Mouse (Mus musculus) left cerebral cortex, adult 9 months (tissue): ENCODE results near the gene Carmil1.
"Not testable (repeated sequence)": the region's sequence is repeated elsewhere in the genome, so short reads cannot be mapped to it uniquely, and the experiment has no call there.

Source experiments
- DNase-seq, 2 experiments: peaks; one replicate each; pipeline ENCODE4 v3.0.0; 2022; ENCODE audit warnings: low spot score in 2 of 2

Carmil1 gene

DNA sequence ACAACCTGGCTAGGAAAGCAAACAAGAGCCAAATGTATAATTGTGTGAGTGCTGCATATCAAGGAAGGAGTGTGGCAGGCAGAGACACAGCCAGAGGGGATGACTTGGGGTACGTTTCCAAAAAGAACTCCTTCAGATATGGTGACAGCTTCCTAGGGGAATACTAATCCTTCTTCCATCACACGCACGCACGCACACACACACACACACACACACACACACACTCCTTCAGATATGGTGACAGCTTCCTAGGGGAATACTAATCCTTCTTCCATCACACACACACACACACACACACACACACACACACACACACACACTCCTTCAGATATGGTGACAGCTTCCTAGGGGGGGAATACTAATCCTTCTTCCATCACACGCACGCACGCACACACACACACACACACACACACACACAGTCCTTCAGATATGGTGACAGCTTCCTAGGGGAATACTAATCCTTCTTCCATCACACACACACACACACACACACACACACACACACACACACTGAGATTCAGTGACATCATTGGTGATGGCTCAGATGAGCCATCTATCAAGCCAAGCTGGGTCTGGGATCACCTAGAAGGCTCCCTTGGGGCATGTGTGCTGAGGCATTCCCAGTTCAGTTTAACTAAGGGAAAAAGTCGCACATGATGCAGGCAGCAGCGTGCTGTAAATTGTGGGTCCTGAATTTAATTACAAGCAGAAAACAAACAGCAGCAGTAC lies 175.8 kb downstream of the Carmil1 start:
- not testable (repeated sequence) for DNase-seq

DNA sequence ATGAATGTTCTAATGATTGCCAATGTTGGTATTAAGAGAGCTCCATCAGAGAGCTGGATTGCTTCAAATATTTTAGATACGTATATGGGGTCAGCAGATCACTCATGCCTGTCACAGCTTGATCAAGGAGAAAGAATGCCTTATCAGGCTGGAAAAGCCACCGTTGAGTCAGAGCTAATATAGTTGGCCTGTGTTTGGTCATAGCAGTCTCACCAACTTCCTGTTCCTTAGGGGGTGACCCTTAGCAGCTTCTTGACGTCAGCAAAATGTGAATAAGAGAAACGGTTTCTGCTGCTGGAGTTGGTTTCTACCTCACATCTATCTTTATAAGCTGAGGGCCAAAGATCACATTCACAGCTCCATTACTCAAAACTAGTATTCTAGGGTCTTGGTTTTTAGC lies 176.6 kb downstream of the Carmil1 start:
- no peak for DNase-seq

DNA sequence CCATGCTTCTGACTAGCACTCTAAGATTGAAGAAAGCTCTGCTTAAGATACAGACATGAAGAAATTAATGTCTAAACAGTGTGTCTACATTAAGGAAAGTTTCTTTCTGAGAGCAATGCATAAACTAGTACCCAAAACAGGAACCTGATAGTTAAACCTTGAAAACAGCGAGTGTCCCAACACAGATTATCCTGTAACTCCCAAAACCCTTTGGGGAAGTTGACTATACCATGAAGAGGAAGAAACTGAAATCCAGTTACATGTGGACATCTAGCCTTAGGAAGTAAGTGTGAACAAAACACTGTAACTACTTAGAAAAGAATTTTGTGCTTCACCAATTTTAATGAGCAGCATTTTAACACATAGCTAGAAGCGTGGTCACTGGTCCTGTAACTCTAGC lies 177.4 kb downstream of the Carmil1 start:
- no peak for DNase-seq

DNA sequence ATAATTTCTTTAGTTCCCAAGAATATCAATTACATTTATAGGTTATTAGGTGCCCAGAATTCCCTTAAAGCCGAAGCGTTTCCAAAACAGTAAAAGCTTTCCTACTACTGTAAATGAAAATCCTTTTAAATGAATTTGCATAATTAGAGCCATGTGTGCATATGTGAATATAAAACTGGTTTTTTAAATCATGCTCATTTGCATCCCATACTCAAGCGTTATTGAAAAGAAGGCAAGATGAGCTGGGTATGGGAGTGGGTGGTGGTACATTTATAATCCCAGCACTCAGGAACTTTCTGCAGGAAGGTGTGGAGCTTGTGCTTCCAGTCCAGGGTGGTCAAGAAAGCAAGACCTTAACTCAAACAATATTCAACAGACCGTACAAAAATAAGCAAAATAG lies 178.3 kb downstream of the Carmil1 start:
- no peak for DNase-seq

DNA sequence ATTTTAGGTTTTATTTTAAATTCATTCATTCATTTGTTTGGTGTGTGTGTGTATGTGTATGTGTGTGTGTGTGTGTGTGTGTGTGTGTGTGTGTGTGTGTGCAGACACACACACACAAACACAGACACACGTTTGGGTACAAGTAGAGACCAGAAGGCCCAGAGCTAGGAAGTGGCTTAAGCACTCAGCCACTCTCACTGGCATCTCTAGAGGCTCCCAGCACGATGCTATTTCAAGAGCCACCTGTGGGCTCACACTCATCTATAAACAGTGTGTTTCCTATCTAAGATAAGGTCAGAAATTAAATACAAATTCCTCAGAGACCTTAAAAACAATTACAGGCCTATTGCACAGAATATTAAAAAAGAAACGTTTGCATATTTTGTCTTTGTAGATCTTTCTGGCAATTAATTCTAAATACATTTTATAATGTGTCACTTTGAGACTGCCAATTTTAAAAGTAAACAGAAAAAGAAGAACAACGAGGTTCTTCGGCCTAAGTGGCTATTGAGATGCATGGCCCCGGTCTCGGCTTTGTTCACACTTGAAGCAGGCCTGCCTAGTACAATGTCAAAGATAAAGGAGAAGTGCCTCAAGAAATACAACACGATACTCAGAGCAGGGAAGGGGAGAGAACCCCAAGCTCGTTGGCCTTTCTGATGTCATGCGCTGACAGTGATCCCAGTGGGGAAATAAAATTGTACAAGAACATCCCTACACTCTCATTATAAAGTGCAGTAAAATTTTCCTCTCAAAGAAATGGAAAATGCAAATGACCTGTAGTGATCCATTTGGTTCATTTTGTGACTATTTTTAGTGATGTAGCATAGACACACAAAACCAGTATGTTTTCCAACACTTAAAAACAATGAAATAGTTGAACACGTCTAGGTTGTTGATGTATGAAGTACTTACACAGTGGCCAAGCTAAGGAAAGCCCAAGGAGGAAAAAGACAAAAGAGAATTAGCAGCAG lies 179.2 kb downstream of the Carmil1 start:
- DNase-seq: no peak

DNA sequence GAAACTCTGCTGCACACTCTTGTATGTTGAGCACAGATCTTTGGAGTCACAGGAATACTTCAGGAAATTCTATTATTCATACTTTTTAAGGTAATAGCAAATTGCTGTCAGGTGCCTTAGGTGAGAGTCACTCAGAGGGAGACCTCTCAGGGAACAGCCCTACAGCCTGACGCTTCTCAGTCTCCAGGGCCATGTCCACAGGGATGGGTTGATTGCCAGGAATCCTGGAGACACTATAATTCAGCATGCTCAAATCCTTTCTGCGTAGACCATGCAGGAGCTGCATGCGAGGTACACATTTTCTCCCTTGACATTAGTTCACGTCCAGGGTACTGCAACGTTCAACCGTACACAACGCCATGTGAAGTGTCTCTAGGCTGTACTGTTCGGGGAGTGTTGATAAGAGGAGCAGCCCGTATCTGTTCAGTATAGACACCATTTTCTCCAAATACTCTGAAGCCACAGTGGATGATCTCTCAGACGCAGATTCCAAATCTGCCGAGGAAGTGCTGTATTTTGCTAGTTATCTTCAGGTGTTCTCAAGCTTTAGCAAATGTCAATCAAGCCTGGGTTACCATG lies 180.0 kb downstream of the Carmil1 start:
- no peak for DNase-seq

DNA sequence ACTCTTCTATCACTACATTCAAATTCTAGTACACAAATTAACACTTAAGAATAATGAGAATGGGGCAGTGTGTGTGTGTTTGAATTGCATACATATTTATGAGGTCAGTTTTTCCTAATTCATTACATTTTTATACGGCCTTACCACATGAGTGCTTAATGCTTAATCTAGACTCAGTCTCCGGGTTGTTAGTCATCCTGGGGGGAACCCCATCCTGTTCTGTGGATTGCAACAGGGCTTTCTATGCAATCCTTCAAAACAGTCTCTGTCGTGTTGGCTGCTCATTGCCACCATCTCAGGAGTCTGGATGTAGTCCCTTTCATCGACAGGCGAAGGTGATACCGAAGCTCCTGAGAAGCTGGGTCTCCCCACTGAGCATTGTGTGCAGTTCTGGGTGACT lies 184.0 kb downstream of the Carmil1 start:
- DNase-seq: no peak

DNA sequence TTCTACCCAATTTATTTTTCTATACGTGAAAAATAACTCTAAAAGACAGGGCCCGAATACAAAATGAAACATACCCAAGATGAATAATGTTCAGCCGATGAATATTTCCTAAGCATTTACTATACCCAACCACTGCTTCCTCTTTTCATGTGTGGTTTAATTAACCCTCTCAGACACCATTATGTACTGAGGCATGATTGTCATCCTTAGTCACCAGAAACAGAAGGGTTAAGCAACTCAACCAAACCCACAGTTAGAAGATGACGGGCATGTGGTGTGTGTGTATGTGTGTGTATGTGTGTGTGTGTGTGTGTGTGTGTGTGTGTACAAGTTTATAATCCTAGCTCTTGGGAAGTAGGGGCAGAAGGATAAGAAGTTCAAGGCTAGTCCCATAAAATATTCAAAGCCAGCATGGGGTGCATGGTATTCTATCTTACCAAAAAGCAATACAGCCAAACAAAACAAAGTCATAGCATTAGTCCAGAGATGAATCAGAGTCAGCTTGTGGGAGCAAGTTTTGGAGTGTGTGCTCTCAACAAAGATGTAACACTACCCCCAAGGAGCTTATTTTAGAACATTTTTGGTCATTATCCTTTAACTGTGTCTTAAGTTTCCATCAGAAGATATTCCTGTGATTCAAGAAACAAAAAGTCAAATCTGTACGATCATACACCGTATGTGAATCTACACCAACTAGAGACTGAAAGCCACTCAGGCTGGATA lies 185.6 kb downstream of the Carmil1 start:
- DNase-seq: no peak

DNA sequence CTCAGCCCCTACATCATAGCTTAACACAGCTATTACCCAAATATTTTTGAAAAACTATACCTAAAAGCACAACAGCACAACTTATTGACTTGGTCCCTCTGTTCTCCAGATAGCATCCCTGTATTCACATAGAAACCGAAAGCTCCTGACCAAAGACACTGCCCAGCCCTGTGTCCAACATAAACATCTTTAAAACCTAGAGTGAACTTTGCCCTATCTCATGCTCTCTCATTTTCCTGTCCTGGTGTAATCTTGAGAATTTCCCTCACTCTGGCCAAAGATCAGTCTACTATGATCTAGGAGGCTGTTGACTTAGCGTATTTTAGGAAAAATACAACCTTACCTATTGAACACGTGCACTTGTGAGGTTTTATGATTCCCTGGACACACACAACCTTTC lies 187.5 kb downstream of the Carmil1 start:
- no peak for DNase-seq

DNA sequence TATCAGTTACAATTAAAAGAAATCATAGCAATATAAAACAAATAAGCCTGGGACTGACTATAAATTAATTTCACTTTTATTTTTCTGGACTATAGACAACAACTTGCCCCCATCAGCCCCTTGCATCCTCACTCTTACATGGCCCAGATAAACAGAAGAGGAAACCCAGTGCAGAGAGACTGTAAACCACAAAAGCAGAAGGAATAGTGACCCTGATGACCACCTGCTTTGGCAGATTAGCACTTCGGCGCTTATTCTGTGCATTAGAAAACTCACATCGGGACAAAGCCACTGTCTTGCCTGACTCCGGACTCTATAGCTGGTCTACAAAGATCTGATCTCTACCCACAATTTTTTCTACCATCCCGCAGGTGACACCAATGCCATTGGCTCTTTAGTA lies 188.5 kb downstream of the Carmil1 start:
- no peak for DNase-seq

DNA sequence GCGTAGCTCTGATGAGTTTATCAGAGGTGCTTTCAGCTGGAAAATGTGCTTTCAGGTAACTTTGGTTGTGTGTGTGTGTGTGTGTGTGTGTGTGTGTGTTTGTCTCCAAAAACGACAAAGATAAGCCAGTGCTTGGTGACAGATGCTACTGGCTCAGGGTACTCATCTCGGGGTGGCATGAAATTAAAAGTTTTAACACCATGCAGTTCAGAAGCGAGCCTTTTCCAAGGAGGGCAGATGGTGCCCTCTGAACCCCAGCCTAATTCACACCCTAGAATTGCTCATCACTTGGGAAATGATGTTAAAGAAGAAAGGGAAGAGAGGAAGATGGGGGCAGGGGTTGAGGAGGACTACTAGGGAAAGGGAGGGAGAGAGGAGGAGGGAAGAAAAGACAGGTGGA lies 198.4 kb downstream of the Carmil1 start:
- DNase-seq: no peak

DNA sequence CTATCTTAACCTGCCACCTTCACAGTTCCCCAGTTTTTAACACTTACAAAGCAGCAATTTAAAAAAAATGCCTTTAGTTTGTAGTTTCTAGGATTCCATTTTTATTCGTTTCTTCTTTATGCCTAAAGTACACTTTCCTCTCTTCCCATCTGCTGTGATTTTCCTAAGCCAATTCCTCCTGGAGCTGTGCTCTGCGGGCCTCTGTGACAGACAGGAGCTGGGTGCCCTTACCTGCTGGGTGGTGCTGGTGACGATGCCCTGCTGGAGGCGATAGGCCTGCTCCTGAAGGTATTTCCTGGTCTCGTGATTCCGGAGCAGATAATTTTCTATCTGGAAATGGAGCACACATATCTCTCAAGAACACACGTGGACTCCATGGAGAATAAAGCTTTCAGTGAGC lies 198.9 kb downstream of the Carmil1 start:
- DNase-seq: no peak

DNA sequence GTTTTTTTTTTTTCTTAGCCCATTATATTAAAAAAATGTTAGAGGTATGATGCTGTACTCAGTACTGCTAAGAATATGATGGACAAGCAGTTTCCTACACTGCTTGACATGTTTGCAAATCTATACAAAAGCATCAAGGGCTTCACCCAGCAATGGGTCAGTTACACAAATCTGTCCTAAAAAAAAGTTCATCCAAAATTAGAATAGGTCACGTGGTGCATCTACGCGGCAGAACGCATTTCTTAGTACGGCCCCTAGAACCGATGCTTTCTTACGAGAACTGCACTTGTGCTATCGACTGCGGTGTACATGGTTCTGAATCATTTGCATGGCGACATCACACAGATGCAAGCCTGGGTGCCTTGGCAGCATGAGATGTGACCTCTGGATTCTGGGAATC lies 208.0 kb downstream of the Carmil1 start:
- no peak for DNase-seq

DNA sequence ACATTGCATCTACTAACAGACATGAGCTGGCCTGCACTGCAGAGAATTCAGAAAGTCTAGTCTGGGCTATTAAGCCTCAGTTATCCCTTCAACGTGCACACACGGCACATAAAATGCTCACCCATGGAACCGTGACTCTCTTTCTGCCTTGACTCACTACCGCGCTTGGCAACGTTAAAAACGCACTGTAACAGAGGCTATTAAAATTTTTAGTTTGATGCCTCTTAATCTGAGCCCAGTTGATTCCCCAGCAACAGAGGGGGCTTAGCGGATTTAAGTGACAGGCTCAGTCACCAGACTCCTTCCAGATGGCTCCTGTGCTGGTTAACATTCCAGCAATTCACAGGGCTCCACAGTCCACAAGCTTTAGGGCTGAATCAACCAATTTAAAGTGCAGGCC lies 213.0 kb downstream of the Carmil1 start:
- DNase-seq: no peak

DNA sequence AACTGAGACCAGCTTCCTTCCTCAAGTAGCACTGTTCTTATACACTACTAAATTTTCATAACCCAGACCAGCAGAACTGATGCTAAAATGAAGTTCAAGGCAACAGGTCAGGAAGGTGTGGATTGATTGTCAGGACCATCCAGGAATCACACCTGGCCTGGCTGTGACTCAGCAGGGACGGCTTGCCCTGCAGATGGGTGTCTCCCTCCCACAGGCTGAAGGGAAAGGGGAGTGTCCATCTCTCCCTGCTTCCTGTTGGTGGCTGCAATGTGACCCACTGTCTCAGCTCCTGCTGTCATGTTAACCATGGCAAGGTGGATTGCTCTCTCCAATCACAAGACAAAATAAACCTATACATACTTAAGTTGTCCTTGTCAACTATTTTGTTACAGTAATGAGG lies 215.1 kb downstream of the Carmil1 start:
- DNase-seq: no peak

DNA sequence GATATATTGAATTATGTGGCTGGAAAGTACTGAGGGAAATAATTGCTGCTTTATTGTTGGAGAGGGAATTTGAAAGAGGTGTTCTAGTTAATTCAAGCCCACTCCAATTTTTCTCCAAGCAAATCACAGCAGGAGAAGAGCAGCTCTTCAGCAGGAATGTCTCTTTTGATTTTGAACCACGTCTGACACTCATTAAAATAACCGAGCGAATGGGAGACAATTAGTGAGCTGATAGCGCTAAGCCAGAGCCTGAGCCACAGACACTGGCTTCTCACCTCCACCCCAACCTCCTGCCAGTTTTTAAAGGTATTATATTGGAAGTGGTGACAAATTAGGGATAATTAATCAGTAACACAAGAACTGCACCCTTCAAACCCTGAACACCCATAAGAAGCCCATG lies 217.8 kb downstream of the Carmil1 start:
- DNase-seq: no peak

DNA sequence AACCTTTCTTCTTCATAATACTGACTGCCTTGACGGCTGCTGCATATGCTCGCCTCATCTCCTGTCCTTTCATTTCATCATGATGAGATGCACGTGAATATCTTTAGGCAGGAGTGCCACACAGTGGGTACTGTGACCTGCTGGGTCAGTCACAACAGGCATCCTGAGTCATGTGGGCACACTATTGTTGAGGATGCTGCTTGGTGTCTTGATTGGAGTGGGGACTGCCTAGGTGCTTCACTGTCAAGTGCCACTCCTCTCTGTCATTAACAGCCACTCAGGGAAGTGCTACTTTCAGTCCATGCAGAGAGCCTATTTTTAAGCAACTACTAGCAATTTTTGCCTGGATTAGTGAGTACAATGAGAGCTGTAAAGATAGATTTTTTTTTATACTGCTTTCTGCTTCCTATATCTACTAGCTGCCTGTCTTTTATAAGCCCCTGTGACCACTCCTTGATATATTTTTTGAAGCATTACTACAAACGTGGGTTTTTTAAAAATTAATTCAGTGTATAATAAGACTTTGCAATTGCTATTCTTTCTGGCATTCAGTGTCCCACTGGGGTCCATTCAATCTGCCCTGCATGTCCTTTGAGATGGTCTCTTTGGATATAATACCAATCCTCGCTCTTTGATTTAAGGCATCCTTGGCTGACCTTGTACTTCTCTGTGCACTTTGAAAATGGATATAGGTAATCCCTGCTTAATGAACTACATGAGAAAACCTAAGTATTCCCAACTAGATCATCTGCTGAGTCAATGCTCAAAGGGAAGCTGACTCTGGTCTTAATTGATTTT lies 225.3 kb downstream of the Carmil1 start:
- DNase-seq: no peak

DNA sequence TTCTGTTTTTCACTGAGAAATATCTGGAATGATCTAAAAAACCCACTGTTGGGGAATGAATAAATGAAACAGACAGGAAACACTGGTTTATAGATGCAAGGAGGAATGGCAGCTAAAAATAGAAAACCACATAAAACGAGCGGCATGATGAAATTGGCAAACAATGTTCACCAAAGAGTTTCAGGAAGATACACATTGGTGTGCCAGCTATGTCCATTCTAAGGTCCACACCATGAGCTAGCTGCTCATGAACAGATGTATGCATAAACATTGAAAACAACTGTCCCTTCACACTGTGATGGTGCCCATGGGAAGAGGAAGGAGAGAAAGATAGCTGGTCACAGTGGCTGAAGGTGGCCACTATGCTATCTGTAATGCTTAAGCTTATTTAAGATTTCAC lies 229.1 kb downstream of the Carmil1 start:
- no peak for DNase-seq

DNA sequence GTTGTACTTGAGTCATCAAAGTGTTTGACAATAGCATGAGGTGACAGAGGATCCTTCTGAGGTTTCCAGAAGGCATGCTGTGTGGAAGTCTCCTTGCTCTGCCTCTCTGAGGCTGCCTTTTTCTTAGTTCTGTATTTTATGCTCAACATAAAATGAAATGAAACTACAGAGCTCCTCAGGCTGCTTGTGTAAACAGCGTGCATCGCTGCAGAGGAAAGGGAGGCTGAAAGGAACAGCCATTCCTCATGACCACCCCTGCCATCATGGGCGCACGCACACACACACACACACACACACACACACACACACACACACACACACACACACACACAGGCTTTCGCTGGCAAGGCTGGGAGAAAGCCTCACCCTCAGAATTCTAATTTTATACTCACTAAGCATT lies 230.3 kb downstream of the Carmil1 start:
- DNase-seq: peak in 1 of 2 experiments; percentile 19

DNA sequence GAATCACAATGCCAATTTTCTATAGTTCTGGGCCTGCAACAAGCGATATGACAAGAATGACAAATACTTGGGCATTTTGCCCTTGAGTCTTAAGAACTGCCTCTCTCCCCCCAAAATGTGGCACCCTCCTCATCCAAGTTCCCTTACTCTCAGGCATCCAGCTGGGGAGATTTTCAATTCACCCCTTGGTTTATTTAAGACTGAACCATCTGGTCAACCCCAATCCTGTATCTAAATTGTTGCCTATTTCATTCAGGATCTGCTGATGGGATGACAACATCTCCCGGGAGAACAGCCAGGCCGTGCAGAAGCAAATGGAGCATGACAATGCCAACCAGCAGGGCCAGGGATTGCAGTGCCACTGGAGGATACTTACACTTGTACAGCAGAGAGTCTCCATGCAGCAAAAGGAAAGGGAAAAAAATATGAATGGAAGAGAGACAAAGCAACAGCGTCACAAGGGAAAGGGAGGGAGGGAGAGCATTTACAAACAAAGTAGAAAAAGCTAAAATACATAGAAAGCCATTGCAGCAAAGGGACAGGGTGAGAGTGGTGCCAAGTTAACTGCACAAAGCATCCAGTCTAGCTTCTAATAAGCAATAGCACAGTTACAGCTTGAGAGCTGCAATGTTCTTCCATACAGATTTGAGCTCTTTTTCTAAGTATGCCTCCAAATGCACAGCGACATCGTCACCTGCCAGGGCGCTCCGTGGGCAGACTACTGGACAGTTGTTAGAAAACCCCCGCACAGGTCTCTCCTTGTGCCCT lies 231.1 kb downstream of the Carmil1 start:
- peak; percentile 62 to 82 for DNase-seq
